Mouse (Mus musculus) mouse embryonic stem cell (cell line): ENCODE results near the gene Ifrd2.

Experiments used
- in situ Hi-C, 2 experiments: fragments of 300-500 bp; cut with MboI; formaldehyde crosslinking; loops; 1 replicate in 1 of 2; 3 replicates in 1 of 2; pipeline ENCODE4 v1.14.3; 2019 to 2020; ENCODE audit warnings: low sequenced_read_pairs in 2 of 2, low pct_unique_long_range_greater_than_20kb in 1 of 2, mixed read lengths in 1 of 2; ENCODE audit not compliant: unreplicated experiment in 1 of 2

The Ifrd2 gene

DNA sequence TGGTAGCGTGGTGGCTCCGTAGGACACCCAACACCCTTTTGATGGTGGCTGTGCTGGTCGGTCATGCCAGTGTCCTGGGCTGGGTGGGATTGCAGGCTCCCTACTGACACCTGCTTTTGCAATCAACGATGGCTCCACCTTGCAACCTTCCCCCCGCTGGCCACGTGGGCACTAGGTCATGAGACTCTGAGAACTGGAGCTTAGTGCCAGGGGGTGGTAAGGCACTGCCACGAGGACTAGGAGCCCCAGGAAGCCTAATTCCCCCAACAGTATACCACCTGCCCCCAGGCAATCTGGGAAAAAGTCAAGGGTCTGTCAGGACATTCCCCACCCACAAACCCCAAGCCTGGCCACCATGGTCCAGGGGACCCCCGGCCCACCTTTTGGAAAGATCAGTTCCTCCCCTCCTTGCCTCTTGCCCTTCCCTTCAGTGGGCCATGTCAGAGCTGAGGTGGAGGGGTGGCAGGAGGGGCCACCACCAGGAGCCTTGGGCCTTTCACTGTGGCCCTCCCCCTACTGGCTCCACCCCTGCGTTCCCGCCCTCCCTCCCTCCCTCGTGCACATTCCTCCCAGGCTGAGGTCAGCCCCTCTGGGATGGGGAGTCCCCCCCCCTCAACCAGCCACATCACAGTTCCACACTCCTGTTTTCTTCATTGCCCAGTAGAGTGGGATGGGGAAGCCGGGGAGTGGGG, 21.4 kb downstream of the Ifrd2 start, which contains the start of gene Sema3b:
TSS of gene Sema3b (minus strand) at position 489 of the 692 bp plus-strand sequence.
- in situ Hi-C loops = loop anchor here in 1 of 2 experiments (5.0 kb wide), 1 partner anchor 33 kb away; no protein-coding TSS in a partner anchor

DNA sequence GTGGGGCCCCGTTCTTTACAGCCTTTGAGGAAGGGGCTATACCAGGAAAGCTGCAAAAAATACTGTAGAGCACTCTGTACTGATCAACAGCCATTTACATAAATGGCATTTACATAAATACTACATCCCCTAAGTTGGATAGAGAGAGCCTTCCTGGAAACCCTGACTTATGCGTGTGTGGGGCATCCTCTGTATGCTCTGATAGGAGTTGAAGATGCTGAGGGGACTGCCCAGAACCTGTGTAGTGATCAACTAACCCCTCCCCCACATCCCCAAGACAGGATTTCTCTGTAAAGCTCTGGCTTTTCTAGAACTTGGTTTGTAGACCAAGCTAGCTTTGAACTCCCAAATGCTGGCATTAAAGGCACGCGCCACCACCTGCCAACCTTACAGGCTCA, 22.0 kb downstream of the Ifrd2 start:
- in situ Hi-C loops = loop anchor here in 1 of 2 experiments (5.0 kb wide), 1 partner anchor 33 kb away; no protein-coding TSS in a partner anchor

DNA sequence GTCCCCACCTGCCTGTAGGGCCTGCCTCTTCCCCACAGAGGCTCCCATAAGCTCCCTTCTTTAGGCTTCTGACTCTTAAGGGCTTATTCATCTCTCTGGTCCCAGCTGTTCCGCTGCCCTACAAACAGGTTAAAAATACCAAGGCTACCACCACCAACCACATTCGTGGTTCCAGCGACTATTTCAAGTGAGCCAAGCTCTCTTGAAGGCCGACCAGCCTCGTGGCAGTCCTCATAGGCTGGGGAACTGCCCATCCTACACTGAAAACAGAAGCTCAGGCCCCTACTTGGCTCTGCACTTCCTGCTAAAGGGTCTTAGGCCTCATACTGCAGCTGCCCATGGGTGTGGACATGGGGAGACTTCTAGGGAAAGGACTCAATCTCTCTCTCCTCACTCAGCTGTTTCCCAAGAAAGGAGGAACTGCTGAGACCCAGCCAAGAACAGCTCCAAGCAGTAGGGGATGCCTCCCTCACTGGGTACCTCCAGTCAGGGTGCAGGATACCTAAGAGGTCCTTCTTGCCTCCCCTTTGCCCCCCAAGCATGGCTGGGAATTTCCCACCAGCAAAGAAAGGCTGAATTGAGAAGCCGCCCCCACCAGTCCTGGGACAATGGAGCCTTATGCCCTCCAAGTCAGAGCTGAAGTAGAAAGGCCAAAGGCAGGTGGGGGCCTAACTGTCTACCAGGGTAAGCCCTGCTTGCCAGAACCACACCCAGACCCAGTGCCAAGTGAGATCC, 24.2 kb downstream of the Ifrd2 start:
- in situ Hi-C loops = no loop called here

DNA sequence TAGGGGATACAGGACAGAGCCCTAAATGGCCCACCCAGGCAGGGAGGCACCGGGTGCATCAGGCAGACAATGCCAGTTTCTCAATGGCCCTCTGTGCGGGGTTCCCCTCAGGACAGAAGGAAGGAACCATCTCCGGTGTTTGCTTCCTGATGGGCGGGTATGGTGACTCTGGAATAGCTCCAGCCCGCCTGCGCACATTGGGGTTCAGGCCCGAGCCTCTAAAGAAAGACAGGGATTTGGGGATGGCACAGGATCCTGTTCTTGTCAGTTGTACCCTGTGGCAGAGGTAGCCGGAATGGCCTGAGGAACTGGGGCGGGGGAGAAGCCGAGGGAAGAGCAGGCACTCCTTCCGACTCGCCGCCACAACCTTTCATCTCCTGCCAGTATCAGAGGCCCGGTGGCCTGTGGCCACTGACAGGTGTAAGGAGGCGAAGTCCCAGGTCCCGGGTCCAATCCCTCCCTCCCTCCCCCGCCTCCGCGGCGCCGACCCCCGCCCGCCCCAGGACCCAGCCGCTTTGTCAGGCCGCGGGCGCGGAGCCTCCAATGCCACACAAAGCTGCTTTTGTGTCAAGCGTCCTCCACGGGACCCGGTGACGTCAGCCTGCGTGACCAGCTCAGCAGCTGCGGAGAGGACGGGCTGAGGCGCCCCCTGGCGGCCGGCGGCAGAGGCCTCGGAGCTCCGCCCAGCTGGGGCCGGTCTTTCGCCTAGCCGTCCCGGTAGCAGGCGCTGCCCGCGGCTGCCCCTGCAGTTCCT, 24.9 kb downstream of the Ifrd2 start:
- in situ Hi-C loops = no loop called here

DNA sequence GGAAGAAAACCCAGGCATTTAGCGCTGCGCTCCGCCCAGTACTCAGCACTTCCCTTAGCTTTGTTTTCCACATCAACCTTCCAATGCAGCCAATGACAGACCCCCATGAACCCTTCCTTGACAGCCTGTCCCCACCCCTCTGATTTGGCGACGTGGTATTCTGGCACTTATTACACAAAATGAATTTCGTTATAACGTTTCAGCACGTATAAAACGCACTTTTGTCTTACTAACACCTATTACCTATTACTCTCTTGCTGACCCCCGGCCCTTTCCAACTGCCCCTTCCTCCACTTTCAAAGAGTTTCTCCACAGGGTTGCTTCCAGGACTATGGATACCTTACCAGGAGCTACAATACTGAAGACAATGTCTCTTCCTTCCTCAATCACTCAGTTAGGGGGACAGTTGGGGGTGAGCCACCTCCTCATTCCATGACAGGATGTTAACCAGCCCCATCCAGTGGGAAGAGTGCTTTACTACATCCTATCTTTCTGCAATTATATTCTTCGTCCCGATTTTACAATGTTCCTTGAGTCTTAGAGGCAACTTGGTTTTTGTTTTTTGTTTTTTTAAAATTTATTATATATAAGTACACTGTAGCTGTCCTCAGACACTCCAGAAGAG, 25.6 kb downstream of the Ifrd2 start:
- in situ Hi-C loops = no loop called here

DNA sequence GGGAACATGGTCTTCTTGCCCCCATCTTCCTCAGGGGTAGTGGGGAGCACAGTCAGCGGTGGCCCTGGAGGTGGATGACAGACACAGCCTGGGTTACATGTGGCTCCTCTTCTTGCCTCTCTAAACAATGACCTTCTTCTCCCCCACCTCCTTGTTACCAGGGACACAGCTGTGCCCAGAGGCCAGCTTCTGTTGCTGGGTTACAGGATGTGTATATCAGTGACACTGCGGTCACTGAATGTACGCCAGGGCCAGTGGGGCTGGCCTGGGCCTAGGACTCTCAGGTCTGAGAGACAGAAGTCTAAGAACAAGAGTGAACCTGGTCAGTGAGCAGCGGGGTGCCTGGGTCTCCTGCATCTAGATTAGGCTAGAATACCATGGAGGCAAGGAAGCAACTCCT, 27.6 kb downstream of the Ifrd2 start:
- in situ Hi-C loops = no loop called here

DNA sequence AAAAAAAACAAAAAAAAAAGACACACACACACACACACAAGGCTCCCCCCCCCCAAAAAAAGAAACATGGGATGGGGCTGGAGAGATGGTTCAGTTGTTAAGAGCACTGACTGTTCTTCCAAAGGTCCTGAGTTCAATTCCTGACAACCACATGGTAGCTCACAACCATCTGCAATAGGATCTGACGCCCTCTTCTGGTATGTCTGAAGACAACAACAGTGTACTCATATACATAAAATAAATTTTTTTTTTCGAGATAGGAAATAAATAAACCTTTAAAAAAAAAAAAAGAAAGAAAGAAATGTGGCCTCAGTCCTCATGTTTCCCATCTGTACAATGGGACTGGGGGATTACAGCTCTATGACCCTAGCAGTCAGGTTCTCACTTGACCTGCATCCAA, 30.0 kb downstream of the Ifrd2 start:
- in situ Hi-C loops = no loop called here

DNA sequence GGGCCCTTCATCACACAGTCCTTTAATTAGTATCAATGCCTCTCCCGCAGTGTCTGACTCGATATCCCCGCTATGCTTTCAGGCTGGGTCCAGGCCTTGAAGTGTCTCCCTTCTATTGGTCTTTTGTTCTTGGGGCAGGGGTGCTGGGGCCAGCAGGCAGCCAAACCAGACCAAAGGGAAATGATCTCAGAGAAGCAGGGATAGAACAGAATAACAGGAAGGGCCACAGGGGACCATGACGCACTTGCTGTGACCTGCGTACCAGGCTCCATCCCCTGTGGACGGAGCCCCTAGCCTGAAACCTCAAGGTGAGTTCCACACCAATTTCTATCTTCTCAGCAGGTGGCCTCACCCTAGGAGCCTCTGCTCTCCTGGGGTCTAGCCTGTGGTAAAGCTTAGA, 30.7 kb downstream of the Ifrd2 start:
- in situ Hi-C loops = no loop called here

DNA sequence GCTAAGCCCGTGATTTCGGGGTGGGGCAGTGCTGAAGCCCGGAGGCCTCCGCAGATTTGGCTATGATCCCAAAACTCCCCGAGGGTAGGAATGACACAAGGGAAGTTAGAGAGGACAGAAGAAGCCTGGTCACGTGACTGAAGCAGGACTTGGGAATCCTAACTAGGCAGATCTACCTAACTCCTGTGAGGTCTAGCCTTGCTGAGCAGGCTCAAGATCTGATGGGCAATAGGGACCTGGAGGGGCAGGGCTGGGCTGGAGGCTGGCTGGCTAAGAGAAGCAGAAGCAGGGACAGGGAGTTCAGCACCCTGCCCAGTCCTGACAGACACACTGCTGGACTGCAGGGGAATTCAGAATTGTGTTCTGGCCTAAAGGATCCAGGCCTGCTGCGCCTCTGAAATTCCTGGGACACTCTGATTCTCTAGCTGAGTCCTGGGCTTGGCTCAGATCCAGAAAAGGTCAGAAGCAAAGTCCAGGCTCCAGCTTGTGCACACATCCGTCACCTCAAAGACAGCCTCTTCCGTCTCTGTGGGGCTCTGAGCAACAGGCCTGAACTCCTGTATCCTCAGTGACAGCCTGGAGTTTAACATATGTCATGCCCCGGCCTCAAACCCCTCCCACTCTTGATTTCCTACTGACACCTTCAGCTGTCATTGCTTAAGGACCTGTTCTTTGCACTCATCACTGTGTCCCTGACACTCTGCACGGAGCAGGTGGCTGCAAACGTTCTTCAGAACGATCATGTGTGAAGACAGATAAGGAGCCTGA, 31.5 kb downstream of the Ifrd2 start:
- in situ Hi-C loops = no loop called here

DNA sequence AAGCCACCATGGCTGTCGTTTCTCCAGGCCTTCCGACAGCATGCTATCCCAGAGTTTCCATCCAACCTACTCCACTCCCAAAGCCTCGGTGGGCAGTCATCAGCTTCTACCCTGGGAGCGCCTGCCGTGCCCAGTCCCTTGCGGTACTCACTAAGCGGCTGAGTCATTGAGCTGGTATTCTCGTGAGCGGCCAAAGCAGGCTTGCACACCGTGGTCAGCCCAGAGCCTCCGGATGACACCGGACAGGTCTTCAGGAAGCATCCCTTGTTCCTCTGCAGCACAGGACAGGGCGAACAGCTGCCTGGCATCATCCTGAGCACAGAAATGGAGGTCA, 32.1 kb downstream of the Ifrd2 start:
- in situ Hi-C loops = no loop called here

DNA sequence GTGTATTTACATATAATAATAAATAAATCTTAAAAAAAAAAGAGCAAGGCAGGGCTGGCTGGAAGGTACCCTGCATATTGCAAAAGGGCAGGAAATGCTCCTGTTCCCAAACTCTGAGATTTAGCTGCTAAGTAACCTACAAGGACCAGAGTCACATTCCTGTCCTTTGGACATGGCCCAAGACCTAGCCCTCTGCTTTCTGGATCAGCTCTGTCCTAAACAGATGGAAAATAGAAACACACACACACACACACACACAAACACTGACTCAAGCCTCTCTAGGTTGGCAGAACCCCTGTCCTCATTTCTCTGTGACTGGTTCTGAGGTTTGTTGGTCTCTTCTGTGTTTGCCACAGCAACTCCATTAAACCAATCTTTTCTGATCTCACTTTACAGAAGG, 33.5 kb downstream of the Ifrd2 start:
- in situ Hi-C loops = no loop called here

DNA sequence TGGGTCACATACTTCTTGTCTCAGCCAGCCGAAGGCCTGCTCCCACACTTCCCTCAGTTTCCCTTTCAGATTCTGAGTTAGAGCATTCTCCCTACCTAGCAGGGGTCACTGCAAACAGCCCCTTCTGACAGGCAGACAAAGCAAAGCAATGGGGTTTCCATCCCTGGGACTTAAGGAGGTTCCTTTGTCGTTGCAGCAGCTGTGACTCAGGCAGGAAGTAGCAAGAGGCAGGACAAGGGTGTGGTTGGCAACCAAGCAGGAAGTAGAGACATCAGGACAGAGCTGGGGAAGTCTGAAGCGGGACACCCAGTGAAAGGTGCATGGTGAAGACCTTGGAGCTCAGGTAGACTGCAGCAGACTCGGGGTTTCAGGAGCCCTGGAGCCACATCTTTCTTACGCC, 37.1 kb downstream of the Ifrd2 start:
- in situ Hi-C loops = no loop called here

DNA sequence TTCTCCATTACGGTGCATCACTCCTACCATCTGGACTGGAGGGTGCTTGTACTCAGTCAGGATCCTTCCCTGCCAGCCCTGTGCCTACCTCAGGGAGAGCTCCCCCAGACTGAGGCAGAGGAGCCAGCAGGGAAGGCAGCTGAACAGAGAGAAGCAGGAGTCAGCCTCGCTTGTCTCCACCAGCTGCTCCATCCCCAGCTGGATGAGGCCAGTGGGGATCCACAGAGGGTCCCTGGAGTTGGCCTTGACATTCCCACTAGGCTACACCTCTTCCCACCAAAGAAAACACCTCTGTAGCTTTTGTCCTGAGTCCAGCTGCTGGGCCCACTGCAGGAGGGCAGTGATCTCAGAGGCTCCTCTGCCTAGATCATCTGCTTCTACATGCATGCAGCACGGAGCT, 37.5 kb downstream of the Ifrd2 start:
- in situ Hi-C loops = no loop called here

DNA sequence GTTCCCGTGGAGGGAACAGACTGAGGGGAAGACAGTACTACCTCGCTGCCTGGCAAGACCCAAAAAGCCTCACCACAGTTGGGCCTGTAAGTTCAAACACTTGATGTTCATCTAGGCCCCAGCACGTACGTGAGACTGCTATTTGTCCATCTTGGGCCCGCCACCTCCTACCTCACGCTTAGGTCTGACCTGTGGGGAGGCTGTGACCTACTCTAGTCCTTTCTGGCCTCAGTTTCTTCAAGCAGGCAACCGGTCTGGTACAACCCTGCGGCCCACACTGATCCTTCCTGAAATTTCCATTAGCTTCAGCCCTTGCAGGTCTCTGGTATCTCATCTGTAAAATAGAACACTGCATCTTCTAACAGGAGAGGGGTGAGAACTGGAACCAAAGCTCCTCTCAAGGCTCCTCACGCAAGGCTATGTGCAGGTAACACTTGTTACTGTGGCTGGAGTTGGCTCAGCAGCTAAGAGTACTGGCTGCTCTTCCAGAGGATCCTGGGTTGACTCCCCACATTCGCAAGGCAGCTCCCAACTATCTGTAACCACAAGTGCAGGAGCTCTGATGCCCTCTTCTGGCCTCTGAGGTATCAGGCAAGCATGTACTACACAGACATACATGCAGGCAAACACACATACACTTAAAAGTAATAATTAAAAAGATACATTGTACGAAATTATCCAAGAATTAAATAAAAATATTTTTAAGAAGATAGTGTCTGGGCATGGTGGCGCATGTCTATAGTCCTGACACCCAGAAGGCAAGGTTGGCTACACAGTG, 38.1 kb downstream of the Ifrd2 start:
- in situ Hi-C loops = no loop called here

DNA sequence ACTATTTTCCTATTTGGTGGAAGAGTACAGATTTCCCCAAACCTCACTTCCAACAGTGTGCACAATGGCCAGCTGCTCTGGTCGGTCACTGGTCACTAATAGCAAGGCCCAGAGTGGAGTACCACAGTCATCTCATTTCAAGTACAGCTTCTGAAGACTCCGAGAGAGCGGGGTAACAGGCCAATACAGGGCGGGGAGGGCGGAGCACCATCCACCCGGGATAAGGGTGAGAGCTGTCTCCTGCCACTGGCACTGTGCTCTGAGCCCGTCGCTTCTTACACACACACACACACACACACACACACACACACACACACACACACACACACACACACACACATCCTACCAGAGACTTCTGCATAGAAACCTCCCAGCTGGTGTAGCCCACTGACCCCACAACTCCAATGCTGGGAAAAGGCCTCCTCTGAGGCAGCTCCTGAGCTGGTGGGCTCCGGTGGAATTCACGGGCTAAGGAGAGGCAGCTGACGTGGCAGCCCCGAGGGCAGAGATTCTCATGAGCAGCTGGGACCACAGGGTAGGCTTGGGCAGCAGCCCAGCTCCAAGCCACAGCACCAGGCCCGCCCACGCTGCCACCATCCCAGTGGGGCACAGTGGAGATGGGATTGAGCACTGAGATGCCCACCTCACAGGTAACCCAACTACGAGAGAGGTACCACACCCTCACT, 38.9 kb downstream of the Ifrd2 start:
- in situ Hi-C loops = no loop called here

DNA sequence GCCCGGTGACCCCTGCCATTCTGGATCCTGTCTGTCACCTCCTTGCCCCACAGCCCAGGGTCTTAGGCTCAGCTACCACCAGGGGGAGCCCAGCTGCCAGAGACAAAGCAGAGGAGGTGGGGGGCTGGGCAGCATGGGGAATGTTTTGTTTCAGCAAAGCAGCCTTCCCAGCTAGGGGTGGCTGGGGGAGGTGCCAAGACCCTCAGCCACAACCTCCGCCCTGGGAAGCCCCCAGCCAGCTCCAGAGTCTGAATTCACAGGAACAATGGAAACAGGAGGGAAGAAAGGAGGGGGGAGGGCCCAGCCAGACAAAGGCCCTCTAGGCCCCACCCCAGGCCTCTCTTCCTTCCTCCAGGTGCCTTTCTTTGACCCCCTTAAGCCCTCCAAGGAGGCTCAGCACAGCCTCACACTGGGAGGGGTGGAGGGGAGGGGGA, 39.4 kb downstream of the Ifrd2 start:
- in situ Hi-C loops = no loop called here
